In the genomic region with DNA sequence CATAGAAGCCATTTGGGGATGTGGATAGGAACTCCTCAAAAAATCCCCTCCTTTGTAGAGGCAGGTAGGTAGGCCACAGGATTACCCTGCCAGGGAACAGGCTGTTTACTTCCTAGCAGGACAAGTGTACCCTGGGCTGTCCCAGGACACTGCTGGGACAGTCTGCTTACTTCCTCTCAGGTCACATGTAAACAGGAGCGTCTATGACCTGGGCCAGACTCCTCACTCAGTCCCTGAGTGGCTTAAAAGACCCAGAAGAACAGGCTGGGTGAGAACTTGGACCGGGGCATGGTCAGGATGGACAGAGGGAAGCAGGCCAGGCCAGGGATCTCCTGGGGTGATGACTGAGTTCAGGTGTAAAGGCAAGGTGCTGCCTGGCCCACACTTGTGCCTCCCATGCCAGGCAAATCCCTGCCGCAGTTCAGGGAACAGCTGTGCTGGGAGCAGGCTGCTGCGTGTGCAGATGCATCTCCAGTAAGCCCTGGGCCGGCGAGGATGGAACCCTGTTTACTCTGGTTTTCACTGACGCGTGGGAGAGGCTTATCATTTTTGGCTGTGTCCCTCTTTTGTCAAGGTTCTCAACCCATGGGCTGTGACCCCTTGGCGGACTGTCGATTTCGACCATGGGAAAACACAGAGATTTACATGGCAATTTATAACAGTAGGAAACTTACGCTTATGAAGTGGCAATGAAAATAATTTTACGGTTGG, we compare ENCODE assay signal across 11 mouse cellular contexts. TPM values are rescaled to one million over a fixed set of nuclear protein-coding genes. Genes with fewer than 3 reads are reported as not detected.
DNase-seq lines count a peak whose midpoint lies in the region; ATAC-seq and TF ChIP-seq lines count a peak whose summit lies in the region.
"Had no signal": no experiment of that assay in that cellular context is flagged by ENCODE, and none has a peak within 500 bp of the region (broad histone marks: within the 10 kb centered on the region; RNA-seq: fewer than 3 reads in every experiment).

No protein-coding gene starts in this region.

- no peak overlapping the region for H3K4me3 ChIP-seq in lung, postnatal 0 days (ENCODE audit: low read depth, low read length)
- H3K4me3 ChIP-seq in hindbrain, embryonic 15.5 days, result peak overlapping the region; percentile 53
- no peak overlapping the region for H3K4me3 ChIP-seq in stomach, embryonic 15.5 days (replicated peaks)

- ATAC-seq in lung, postnatal 0 days, result peak; percentile 37
- peak; percentile 16; the same call in 1 of the 2 replicates for ATAC-seq in hindbrain, embryonic 15.5 days (ENCODE audit: low FRiP score, low read depth)
- no peak; the same call in 1 of the 2 replicates for ATAC-seq in stomach, embryonic 15.5 days (ENCODE audit: insufficient read depth, low FRiP score, low read depth)
- ATAC-seq: activated CD4-positive, CD25-positive, alpha-beta regulatory T cell, adult 4 months had no signal

- WGBS in lung, postnatal 0 days, result 66% methylated on average over 13 of the region's 13 CpGs
- WGBS in hindbrain, embryonic 15.5 days, result 66% methylated on average over 13 of the region's 13 CpGs
- WGBS in stomach, embryonic 15.5 days, result 63% methylated on average over 13 of the region's 13 CpGs

- H3K36me3 ChIP-seq in lung, postnatal 0 days (ENCODE audit: insufficient read depth, low read length), result no peaks in the 10 kb centered on the region
- no peaks in the 10 kb centered on the region for H3K36me3 ChIP-seq in hindbrain, embryonic 15.5 days
- no peaks in the 10 kb centered on the region for H3K36me3 ChIP-seq in stomach, embryonic 15.5 days

- TF ChIP-seq CTCF in lung, postnatal 0 days (IDR thresholded peaks at IDR 0.05), result no peak

- no peak overlapping the region for H3K27ac ChIP-seq in lung, postnatal 0 days (ENCODE audit: low read length)
- no peak overlapping the region for H3K27ac ChIP-seq in hindbrain, embryonic 15.5 days (replicated peaks)
- no peak overlapping the region for H3K27ac ChIP-seq in stomach, embryonic 15.5 days
- H3K27ac ChIP-seq: kidney, postnatal 0 days had no signal

- H3K9me3 ChIP-seq in lung, postnatal 0 days (ENCODE audit: low read length), result no peaks in the 10 kb centered on the region
- no peaks in the 10 kb centered on the region for H3K9me3 ChIP-seq in hindbrain, embryonic 15.5 days
- no peaks in the 10 kb centered on the region for H3K9me3 ChIP-seq in stomach, embryonic 15.5 days

- H3K9ac ChIP-seq in lung, postnatal 0 days (replicated peaks; ENCODE audit: low read depth), result no peak overlapping the region
- H3K9ac ChIP-seq in hindbrain, embryonic 15.5 days, result peak overlapping the region; percentile 31
- no peak overlapping the region for H3K9ac ChIP-seq in stomach, embryonic 15.5 days

- peak; percentile 93 for TF ChIP-seq EP300 in lung, postnatal 0 days (IDR thresholded peaks at IDR 0.05)

- DNase-seq in heart, adult 11 months, result peak; percentile 96
- DNase-seq in heart, postnatal 25 days (ENCODE audit: low spot score), result no peak
- DNase-seq in lung, postnatal 0 days (ENCODE audit: low spot score), result no peak
- no peak for DNase-seq in lung, postnatal 14 days
- DNase-seq in left cerebral cortex, adult 9 months (ENCODE audit: low spot score in 2 of 2), result no peak
- DNase-seq in thymus, postnatal 10 days (ENCODE audit: low spot score in 2 of 2), result no peak

- H3K4me2 ChIP-seq in lung, postnatal 0 days (replicated peaks; ENCODE audit: low read depth, low read length), result no peak overlapping the region
- peak overlapping the region; percentile 67 for H3K4me2 ChIP-seq in hindbrain, embryonic 15.5 days
- peak overlapping the region; percentile 72; the same call in 1 of the 2 replicates for H3K4me2 ChIP-seq in stomach, embryonic 15.5 days

- H3K27me3 ChIP-seq in lung, postnatal 0 days (replicated peaks; ENCODE audit: insufficient read depth, low read length), result peaks cover 31% of the 10 kb centered on the region
- H3K27me3 ChIP-seq in hindbrain, embryonic 15.5 days, result peaks cover 47% of the 10 kb centered on the region
- H3K27me3 ChIP-seq in stomach, embryonic 15.5 days (replicated peaks), result peaks cover 25% of the 10 kb centered on the region

- intact Hi-C loops in heart, postnatal 25 days (cut with DNase I), result no loop called here

- H3K4me1 ChIP-seq in lung, postnatal 0 days (ENCODE audit: insufficient read depth, low read depth, low read length), result no peaks in the 10 kb centered on the region
- H3K4me1 ChIP-seq in hindbrain, embryonic 15.5 days (replicated peaks), result peaks cover 39% of the 10 kb centered on the region
- H3K4me1 ChIP-seq in stomach, embryonic 15.5 days, result peaks cover 11% of the 10 kb centered on the region; the same call in 1 of the 2 replicates

RNA-seq across cellular contexts. Expression of gene Doc2b, which starts 0.8 kb away (rescaled TPM):
- total RNA-seq in heart, postnatal 25 days (2021), result under 1 TPM; 0.14 to 0.42 TPM
- polyA plus RNA-seq in lung, postnatal 0 days (2015; fragmentation: Nextera tagmentation; extraction: Ambion mirVana), result 0.06 and 0.10 TPM in 2 replicates
- 3.2 and 3.4 TPM in 2 replicates for polyA plus RNA-seq in hindbrain, embryonic 15.5 days (2015; fragmentation: Nextera tagmentation; extraction: Ambion mirVana)
- 1.4 and 1.5 TPM in 2 replicates for polyA plus RNA-seq in stomach, embryonic 15.5 days (2015; fragmentation: Nextera tagmentation; extraction: Ambion mirVana)
- total RNA-seq: megakaryocyte-erythroid progenitor cell, adult 5-6 weeks had no signal
- polyA plus RNA-seq: activated CD4-positive, CD25-positive, alpha-beta regulatory T cell, adult 4 months had no signal
